Mouse (Mus musculus) liver, adult 2 months (tissue): ENCODE measurements around the gene Cenpj. TPM values are rescaled to one million over a fixed set of nuclear protein-coding genes. Genes with fewer than 3 reads are reported as not detected.

ENCODE experiments used
- DNase-seq: peaks from one replicate; pipeline ENCODE4 v3.0.0-alpha.2; 2011; ENCODE audit warnings: low read depth, low spot score; ENCODE audit errors: extremely low read depth
- H3K27ac ChIP-seq: fragments of 200-500 bp; replicated peaks from 2 replicates; pipeline ENCODE4 v1.5.1; 2012; ENCODE audit warnings: low read depth, mild to moderate bottlenecking, control low read depth, inconsistent platforms, low read length; ENCODE audit not compliant: insufficient read depth
- H3K27me3 ChIP-seq: fragments of 200-500 bp; 2 replicates; pipeline ENCODE4 v1.6.1; 2012; ENCODE audit warnings: mild to moderate bottlenecking, moderate library complexity, low read length, inconsistent platforms; ENCODE audit not compliant: control insufficient read depth, insufficient read depth
- H3K36me3 ChIP-seq: fragments of 200-500 bp; 2 replicates; pipeline ENCODE4 v1.6.1; 2012; ENCODE audit warnings: low read length, inconsistent platforms; ENCODE audit not compliant: control insufficient read depth, insufficient read depth
- H3K4me1 ChIP-seq: fragments of 200-500 bp; 2 replicates; pipeline ENCODE4 v1.6.1; 2011; ENCODE audit warnings: low read length; ENCODE audit not compliant: control insufficient read depth, insufficient read depth
- H3K4me3 ChIP-seq: fragments of 200-500 bp; 2 replicates; pipeline ENCODE4 v1.5.1; 2011; ENCODE audit warnings: low read depth, mild to moderate bottlenecking, control low read depth, low read length, moderate library complexity; ENCODE audit not compliant: insufficient read depth
- H3K79me2 ChIP-seq: fragments of 200-500 bp; 2 replicates; pipeline ENCODE4 v1.6.1; 2012; ENCODE audit warnings: inconsistent platforms, mild to moderate bottlenecking, low read length, moderate library complexity; ENCODE audit not compliant: control insufficient read depth, insufficient read depth
- H3K9ac ChIP-seq: fragments of 200-500 bp; 2 replicates; pipeline ENCODE4 v1.6.1; 2012; ENCODE audit warnings: low read depth, mild to moderate bottlenecking, control low read depth, inconsistent platforms, low read length
- CTCF ChIP-seq: fragments of 200-500 bp; IDR thresholded peaks from 2 replicates; pipeline ENCODE4 v1.5.1; 2011; ENCODE audit warnings: low read depth, low read length, control low read depth
- POLR2A ChIP-seq: fragments of 200-500 bp; IDR thresholded peaks from 2 replicates; pipeline ENCODE4 v1.6.1; 2011; ENCODE audit warnings: low read length, control low read depth; ENCODE audit not compliant: insufficient read depth; ENCODE audit errors: extremely low read depth
- WGBS: fragments of 180-500 bp; shearing (Covaris S2); methylation state at CpG from one replicate; pipeline ENCODE4 v1.1.7; 2018; 5-methylcytosine and 5-hydroxymethylcytosine counted together
- polyA plus RNA-seq: library from polyadenylated mRNA; depleted of rRNA; stranded (reverse); fragments of >200 nt; gene quantifications from 2 replicates; pipeline ENCODE4 v1.2.3, GENCODE M21; 2012
- total RNA-seq: library from RNA; depleted of rRNA; stranded (reverse); fragments of >200 nt; gene quantifications from 2 replicates; pipeline ENCODE4 v1.2.3, GENCODE M21; 2014

Gene Cenpj
- total and polyA plus RNA-seq, 2 experiments, result 0.67 to 4.1 TPM

GRCm38 (mm10) chr14:56567476-56567875, 7.7 kb downstream of the Cenpj start:
- DNase-seq, result no peak
- Histone ChIP-seq H3K36me3 (peaks cover 6% of the 10 kb centered on the region; the same call in 1 of the 2 replicates), H3K27me3 (no peaks in the 10 kb centered on the region), H3K79me2 (no peaks in the 10 kb centered on the region), H3K27ac (no peak overlapping the region), H3K9ac (no peak overlapping the region), H3K4me3 (no peak overlapping the region), H3K4me1 (peaks cover 1% of the 10 kb centered on the region; the same call in 1 of the 2 replicates)
- WGBS, result 72% methylated on average over 7 of the region's 7 CpGs
- TF ChIP-seq POLR2A, result no peak
- TF ChIP-seq CTCF, result no peak

GRCm38 (mm10) chr14:56559134-56559533, 16.1 kb downstream of the Cenpj start:
- H3K4me1 ChIP-seq, result no peaks in the 10 kb centered on the region
- TF ChIP-seq POLR2A (no peak), CTCF (no peak)
- H3K27ac ChIP-seq, result no peak overlapping the region
- no peaks in the 10 kb centered on the region for H3K27me3 ChIP-seq
- no peak for DNase-seq
- no peak overlapping the region for H3K4me3 ChIP-seq
- H3K9ac ChIP-seq, result no peak overlapping the region
- H3K79me2 ChIP-seq, result no peaks in the 10 kb centered on the region
- 86% methylated on average over 3 of the region's 3 CpGs for WGBS
- H3K36me3 ChIP-seq, result peaks cover 11% of the 10 kb centered on the region

DNA sequence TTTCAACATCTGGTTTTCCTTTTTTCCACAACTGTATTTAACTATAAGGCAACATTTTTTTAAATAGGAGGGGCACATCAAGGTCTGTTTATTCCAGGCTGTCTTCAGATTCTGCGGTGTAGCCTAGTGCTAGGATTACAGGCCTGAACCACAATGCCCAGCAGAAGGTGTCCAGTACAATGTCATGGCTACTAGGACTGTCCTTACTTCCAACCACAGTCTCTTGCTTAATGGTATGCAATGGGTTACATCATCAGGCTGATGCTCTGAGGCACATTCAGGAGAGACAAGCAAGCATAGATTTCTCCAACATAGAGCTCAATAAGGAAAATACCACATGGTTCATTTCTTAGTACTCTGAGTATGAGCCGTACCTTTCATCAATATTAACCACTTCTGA, 20.5 kb downstream of the Cenpj start:
- Histone ChIP-seq H3K27ac (no peak overlapping the region), H3K36me3 (peaks cover 19% of the 10 kb centered on the region), H3K4me1 (no peaks in the 10 kb centered on the region), H3K27me3 (no peaks in the 10 kb centered on the region), H3K79me2 (no peaks in the 10 kb centered on the region), H3K9ac (no peak overlapping the region), H3K4me3 (no peak overlapping the region)
- no peak for DNase-seq
- no peak for TF ChIP-seq POLR2A
- no peak for TF ChIP-seq CTCF
- 100% methylated on average over 2 of the region's 2 CpGs for WGBS

DNA sequence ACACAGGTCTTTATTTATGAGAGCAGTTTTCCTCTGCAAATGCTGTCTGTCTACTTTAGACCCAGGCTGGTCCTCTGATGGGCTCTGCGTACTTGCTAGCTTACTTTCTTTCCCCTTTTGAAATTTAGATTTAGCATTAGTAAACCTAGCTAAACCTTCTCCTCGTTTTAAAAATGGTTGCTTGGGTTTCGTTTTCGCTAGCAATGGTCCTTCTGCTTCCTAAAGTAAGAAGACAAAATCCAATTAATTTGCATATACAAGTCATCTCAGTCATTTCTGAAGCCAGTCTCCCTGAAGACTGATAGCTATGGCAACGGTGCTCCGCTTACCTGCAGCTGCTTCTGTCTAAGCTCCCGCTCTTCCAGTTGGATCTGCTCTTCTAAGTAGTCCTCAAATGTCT, 21.9 kb downstream of the Cenpj start:
- Histone ChIP-seq H3K79me2 (no peaks in the 10 kb centered on the region), H3K4me3 (no peak overlapping the region), H3K4me1 (no peaks in the 10 kb centered on the region), H3K27me3 (no peaks in the 10 kb centered on the region), H3K36me3 (peaks cover 15% of the 10 kb centered on the region), H3K27ac (no peak overlapping the region), H3K9ac (no peak overlapping the region)
- no peak for DNase-seq
- TF ChIP-seq CTCF, result no peak
- TF ChIP-seq POLR2A, result no peak
- WGBS, result 97% methylated on average over 7 of the region's 7 CpGs

- Histone ChIP-seq H3K27me3 (no peaks in the 10 kb centered on the region), H3K27ac (no peak overlapping the region), H3K9ac (no peak overlapping the region), H3K79me2 (no peaks in the 10 kb centered on the region), H3K4me3 (no peak overlapping the region), H3K4me1 (no peaks in the 10 kb centered on the region), H3K36me3 (peaks cover 14% of the 10 kb centered on the region)
- 95% methylated on average over 6 of the region's 6 CpGs for WGBS
- TF ChIP-seq POLR2A (no peak), CTCF (no peak)
- DNase-seq, result no peak
Measured at GRCm38 (mm10) chr14:56552924-56553323, 22.3 kb downstream of the Cenpj start.

GRCm38 (mm10) chr14:56550960-56551359, 24.3 kb downstream of the Cenpj start:
- no peak for DNase-seq
- 93% methylated on average over 4 of the region's 4 CpGs for WGBS
- no peaks in the 10 kb centered on the region for H3K4me1 ChIP-seq
- no peaks in the 10 kb centered on the region for H3K79me2 ChIP-seq
- no peak overlapping the region for H3K27ac ChIP-seq
- H3K4me3 ChIP-seq, result no peak overlapping the region
- TF ChIP-seq CTCF, result no peak
- TF ChIP-seq POLR2A, result no peak
- no peak overlapping the region for H3K9ac ChIP-seq
- H3K36me3 ChIP-seq, result peaks cover 14% of the 10 kb centered on the region
- H3K27me3 ChIP-seq, result no peaks in the 10 kb centered on the region
